Mouse (Mus musculus): ENCODE results near the gene D630003M21Rik. TPM values are rescaled to one million over a fixed set of nuclear protein-coding genes. Genes with fewer than 3 reads are reported as not detected.

Gene D630003M21Rik
- polyA plus RNA-seq, 1 experiment, result 15.4 TPM

DNA sequence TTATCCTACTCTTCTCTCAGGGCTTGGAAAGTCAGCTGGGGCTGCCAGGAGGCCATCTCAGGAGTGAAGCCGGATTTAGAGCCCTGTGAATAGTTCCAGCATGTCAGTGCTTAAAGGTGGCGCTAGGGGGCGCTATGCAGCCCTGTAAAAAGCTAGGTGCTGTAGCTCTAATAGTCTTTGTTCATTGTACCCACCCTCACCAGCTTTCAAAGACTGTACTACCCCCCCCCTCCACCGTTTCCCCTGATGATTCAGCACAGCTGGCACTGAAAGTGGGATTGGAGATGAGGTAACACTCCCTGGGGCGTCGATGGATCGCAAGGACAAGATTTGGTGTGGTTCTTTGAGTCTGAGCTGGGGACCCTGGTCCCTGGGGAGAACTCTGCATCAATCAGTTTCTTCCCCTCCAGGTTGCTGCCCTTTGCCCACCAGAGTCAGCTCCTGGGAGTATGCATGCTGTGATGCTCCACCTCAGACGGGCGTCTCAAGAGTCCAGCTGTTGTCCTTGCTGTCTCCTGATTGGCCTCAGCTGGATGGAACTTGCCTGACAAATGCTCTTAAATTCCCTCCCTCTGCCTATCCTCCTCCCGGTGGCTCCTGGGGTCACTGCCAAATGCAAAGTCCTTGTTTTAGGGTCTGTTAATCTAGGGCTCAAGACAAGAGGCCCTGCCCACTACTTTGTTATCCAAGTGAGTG, 33.9 kb downstream of the D630003M21Rik start:
- no peak for DNase-seq (ENCODE audit: low read depth)

DNA sequence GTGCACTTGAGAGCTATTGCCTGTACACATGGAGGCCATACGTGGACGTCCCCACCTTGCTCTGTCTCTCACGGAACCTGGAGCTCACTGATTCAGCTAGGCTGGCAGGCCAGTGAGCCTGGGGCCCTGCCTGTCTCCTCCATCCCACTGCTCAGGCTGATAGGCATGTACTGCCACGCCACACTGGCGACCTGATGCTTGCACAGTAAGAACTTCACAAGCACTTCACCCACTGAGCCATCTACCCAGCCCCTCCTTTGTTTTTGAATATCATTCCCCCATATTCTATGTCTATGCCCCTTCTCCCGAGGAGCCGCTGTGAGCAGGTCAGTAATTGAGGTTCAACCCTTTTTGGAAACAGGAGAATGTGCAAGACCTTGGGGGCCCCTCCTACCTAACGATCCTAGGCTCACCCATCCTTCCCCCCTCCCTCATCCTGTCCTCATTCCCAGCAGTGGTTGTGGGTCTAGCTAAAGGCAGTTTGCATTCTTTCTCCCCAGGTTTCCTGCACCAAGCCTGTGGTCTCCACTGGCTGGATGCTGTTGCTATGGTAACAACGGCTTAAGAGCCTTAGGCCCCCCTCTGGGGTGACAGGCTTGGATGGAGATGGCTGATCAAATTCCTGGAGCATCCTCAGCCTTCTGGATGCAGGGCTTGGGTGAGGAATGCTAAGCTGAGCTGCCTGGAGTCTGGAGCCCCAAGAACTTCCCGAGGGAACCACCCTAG, 35.2 kb downstream of the D630003M21Rik start:
- no peak for DNase-seq (ENCODE audit: low read depth)

GRCm38 (mm10) chr2:158191098-158191497, 37.9 kb downstream of the D630003M21Rik start:
- no peak for DNase-seq (ENCODE audit: low read depth)

GRCm38 (mm10) chr2:158189451-158189850, 39.6 kb downstream of the D630003M21Rik start:
- DNase-seq (ENCODE audit: low read depth), result no peak

- no peak for DNase-seq (ENCODE audit: low read depth)
Observed at GRCm38 (mm10) chr2:158186206-158186871, 42.7 kb downstream of the D630003M21Rik start.

- no peak for DNase-seq (ENCODE audit: low read depth)
Observed at GRCm38 (mm10) chr2:158183266-158183665, 45.8 kb downstream of the D630003M21Rik start.

DNA sequence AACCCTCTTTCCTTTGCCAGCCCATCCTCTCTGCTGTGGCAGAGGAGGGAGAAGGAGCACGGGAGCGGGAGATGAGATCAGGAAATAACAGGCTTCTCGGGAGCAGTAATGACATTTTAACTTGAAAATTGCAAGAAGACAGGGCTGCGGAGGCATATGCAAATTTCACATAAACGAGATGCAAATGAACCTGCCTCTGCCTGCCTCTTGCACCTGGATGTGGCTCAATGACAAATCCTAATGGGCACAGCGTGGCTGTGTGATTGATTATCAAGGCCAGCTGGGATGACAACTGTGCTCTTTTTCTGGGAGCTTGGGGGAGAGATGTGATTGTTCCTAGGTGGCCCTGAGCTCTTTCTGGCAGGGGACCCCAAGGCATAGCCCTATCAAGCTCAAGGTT, 47.1 kb downstream of the D630003M21Rik start:
- no peak for DNase-seq (ENCODE audit: low read depth)

DNA sequence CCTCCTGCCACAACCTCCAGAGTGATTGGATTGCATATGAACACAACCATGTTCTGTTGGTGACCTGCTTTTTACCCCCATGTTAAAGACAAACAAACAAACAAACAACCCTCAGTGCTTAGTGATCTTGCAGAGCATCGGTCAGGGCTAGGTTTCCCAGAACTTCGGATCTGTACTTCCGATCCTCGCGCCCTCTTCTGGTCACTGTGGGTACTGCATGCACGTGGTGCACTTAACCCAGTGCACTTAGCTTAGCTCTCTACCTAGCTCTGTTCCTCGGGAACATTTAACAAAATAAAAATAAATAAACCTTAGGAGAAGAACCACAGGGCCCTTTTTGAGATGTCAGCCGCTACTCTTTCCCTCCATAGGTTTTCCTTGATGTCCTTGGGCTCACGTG, 48.2 kb downstream of the D630003M21Rik start:
- DNase-seq (ENCODE audit: low read depth), result no peak

DNA sequence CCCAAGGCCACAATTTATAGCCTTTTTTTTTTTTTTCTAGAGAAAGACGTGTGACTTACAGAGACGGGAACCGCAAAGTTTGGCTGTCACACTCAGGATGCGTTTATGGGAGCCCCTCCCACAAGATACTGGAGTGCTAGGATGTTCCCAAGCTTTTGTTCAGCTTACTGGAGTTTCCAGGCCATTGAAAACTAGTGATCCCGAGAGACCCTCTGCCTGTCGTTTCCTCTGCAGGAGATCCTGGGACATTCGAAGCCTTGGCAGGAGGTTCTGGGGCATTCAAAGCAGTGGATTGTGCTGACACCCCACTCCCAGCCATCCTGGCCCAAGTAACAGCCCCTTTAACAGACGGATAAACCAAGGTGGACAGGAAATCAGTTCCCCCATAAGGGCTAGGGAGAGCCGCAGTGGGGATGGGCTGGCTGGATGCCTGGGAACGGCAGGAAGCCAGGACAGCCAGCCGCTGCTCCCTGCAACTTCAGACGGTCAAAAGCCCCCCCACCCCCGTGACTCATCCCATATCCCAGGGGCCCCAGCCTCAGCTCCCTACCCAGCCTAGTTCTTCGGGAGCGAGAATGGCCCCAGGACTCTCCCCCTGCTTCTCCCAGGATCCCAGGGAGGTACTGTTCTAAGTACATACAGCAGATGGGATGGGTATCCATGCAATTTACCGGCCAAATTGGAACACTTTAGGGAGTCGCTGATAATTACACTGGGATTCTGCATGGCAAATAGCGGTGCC, 49.5 kb downstream of the D630003M21Rik start:
- DNase-seq (ENCODE audit: low read depth), result no peak

- no peak for DNase-seq (ENCODE audit: low read depth)
Observed at GRCm38 (mm10) chr2:158178696-158179369, 50.2 kb downstream of the D630003M21Rik start.

GRCm38 (mm10) chr2:158178139-158178538, 50.9 kb downstream of the D630003M21Rik start:
- DNase-seq (ENCODE audit: low read depth), result no peak

DNA sequence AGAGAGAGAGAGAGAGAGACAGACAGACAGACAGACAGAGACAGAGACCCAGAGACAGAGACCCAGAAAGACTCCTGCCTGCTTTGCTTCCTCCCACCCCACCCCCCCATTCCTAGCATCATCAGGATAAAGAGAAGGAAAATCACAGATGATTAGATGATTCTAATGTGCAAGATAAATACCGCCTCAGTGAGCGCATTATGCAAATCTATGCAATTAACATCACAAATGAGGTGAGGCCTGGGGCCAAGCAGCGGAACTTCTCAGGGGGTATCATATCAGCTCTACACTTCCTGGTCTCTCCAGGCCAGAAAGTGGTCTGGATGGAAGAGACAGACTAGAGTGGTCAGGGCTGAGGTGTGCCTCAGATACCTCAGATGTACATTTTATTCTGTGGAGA, 51.4 kb downstream of the D630003M21Rik start:
- DNase-seq (ENCODE audit: low read depth), result no peak

- no peak for DNase-seq (ENCODE audit: low read depth)
Observed at GRCm38 (mm10) chr2:158176763-158177162, 52.3 kb downstream of the D630003M21Rik start.

GRCm38 (mm10) chr2:158175433-158175832, 53.6 kb downstream of the D630003M21Rik start:
- DNase-seq (ENCODE audit: low read depth), result no peak

DNA sequence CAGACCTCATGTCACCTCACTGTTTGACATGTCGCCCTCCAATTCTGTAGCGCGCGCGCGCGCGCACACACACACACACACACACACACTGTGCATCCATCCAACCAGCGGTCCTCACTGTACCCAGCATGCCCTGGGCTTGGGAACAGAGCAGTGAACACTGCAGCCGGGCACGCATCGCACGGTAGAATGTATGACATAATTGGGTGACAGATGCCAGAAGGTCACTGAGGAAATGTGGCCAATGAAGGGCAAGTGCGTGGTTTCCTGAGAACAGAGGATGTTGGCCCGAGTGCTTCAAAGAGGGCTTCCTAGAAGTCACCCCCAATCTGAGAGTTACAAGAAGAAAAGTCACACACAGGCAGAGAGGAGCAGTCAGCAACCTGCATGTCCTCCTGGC, 54.1 kb downstream of the D630003M21Rik start:
- DNase-seq (ENCODE audit: low read depth), result no peak

- DNase-seq (ENCODE audit: low read depth), result no peak
Observed at GRCm38 (mm10) chr2:158174438-158174837, 54.6 kb downstream of the D630003M21Rik start.

DNA sequence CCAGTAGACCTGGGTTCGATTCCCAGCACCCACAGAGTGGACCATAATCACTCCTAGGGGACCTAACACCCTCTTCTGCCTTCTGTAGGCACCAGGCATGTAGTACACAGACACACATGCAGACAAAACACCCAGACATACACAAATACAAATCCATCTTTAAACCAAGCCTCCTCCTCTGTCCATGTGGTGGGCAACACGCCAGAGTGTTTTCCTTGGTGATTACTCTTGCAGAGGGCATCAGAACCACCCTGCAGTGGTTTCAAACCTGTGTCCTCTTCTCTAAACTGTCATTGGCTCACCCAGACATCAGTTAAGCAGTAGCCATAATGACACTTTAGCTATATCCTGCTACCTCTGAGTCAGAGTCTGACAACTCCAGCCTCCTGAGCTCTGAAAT, 58.6 kb downstream of the D630003M21Rik start:
- no peak for DNase-seq (ENCODE audit: low read depth)

DNA sequence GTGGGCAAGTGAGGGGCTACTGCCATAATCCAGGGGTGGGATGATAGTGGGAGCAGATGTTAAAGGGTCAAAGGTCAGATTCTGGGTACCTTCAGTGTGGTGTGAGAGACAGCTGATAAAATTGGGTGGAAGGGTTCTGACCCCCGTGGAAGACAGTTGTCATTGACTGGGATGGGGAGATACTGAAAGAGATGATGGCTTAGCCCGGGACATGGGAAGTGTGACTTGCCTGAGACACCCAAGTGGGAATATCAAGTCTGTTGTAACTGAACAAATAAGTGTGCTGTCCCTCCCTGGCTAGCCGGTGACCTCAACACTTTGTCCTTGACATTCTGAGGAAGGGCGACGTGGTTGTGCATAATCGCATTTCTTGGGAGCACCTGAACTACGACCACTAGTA, 59.3 kb downstream of the D630003M21Rik start:
- DNase-seq (ENCODE audit: low read depth), result no peak

DNA sequence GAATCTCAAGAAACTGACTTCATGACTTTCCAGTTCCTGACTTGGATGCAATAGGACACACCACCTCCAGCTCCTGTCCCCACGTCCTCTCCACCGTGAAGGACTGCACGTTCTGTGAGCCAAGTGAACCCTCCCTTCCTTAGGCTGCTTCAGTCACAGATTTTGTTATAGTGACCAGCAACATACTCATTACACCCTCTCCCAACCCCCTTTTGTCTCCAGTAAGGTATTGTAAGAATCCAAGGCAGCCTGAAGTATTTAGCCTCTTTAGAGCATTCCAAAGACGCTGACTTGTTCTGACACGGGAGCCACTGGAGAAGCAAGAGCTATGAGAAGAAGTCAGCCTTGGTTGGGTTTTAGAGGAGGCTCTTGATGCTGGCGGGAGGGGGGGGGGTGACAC, 59.7 kb downstream of the D630003M21Rik start:
- no peak for DNase-seq (ENCODE audit: low read depth)

DNA sequence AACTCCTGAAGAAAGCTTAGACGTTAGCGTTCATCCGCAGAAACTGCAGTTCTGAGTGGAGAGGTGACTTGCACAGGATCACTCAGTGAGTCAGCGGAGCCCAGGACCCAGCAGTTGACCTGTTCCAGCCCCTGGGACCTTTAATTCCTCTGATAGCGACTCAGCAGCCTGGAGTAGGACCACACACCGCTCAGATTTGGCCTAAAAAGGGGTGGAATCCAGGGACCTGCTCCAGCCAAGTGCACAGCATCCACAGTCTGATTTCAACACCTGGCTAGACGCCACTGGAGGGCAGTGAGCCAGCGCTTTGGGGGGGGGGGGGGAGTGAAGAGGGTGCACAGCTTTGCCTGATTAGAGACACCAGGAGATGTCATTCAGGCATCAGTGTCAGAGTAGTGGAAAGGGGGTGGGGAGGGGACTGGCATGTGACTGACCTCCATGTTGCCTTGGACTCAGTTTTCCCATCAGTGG, 60.2 kb downstream of the D630003M21Rik start:
- DNase-seq (ENCODE audit: low read depth), result no peak

DNA sequence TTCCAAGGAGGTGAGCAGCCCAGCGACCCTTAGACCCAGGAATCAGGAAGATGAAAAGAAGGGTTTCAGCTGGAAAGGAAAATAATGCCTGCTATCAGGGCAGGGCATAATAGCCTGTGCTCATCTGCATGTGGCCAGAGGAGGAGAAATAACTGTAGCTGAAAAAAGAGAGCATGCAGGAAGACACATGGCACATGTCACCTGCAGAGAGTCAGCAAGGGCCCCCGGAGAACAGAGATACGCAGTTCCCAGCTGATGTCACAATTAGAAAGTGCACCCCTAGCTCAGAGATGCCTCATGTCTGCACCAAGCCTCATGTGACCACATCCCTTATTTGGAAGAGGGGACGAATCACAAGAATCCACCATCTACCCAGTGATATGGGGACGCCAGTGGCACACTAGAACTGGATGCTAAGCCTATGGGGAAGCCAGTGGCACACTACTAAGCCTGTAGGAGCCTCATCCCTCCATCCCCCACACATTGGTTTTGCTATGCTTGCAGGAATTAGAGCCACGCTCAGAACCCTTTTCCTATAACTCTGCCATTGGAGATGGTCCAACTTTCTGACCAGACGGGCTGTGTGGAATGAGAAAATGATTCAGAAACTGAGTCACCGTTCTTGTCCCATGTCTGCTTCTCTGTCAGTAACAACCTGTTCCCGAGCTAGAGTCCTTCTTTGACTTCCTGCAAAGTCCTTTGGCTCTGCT, 61.4 kb downstream of the D630003M21Rik start:
- DNase-seq (ENCODE audit: low read depth), result no peak
